Mouse (Mus musculus) erythroblast, embryonic 14.5 days (primary cell): ENCODE measurements around the gene Creb3. TPM values are rescaled to one million over a fixed set of nuclear protein-coding genes. Genes with fewer than 3 reads are reported as not detected.

Experiments used
- H3K27me3 ChIP-seq: 2 replicates; pipeline ENCODE4 v1.6.1; 2012; ENCODE audit warnings: inconsistent platforms; ENCODE audit not compliant: control insufficient read depth
- H3K36me3 ChIP-seq: 2 replicates; pipeline ENCODE4 v1.6.1; 2012; ENCODE audit warnings: mild to moderate bottlenecking, inconsistent platforms; ENCODE audit not compliant: control insufficient read depth
- H3K4me1 ChIP-seq: 2 replicates; pipeline ENCODE4 v1.6.1; 2012; ENCODE audit warnings: inconsistent platforms; ENCODE audit not compliant: control insufficient read depth
- H3K4me3 ChIP-seq: replicated peaks from 2 replicates; pipeline ENCODE3; 2012; ENCODE audit warnings: moderate library complexity, mild to moderate bottlenecking, inconsistent platforms
- H3K9me3 ChIP-seq: 2 replicates; pipeline ENCODE4 v1.6.1; 2012; ENCODE audit warnings: low read length, inconsistent platforms, mixed read lengths; ENCODE audit not compliant: control insufficient read depth
- GATA1 ChIP-seq: IDR thresholded peaks from 2 replicates; pipeline ENCODE4 v1.6.1; 2012; ENCODE audit warnings: low read length, inconsistent platforms, mixed read lengths
- TAL1 ChIP-seq: IDR thresholded peaks from 3 replicates; pipeline ENCODE4 v1.6.1; 2012; ENCODE audit warnings: low read length, inconsistent platforms, mixed read lengths
- polyA plus RNA-seq: library from polyadenylated mRNA; stranded (reverse); fragments of >175 nt; gene quantifications from 2 replicates; pipeline ENCODE4 v1.2.3, GENCODE M21; 2012

Creb3 gene
- polyA plus RNA-seq, 1 experiment = 0.10 TPM

DNA sequence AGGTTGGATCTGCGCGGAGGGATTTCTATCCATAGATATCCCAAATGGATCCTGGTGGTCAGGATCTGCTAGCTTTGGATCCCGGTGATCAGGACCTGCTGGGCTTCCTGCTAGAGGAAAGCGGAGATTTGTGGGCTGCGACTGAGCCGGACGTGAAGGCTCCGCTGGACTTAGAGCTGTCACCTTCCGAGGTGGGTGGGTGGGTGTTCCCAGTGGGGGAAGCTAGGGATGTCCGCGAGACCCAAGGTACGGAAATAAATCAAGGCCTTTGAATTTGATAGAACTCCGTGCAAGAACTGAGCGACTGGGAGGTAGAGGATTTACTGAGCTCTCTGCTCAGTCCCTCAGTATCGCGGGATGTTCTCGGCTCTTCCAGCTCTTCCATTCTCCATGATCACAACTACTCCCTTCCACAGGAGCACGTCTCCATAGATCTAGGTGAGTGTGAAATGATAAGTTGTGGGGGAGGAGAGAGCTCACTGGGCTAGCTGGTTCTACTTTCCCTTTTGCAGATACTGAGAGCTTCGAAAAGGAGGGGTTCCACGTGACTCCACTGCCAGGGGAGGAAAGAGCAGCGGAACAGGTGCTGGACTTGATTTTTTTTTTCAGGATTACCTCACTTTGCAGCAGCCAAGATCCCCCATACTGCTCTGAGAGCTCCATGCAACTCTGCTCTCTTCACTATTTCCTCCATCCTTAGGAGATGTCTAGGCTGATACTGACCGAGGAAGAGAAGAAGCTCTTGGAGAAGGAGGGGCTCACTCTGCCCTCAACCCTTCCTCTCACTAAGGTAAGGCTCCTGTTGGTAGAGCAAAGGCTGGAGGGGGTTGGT, 853 bp downstream of the Creb3 start:
- Histone ChIP-seq H3K9me3 (no peaks in the 10 kb centered on the region), H3K36me3 (peaks cover 66% of the 10 kb centered on the region), H3K4me3 (peak overlapping the region; percentile 82), H3K4me1 (peaks cover 53% of the 10 kb centered on the region), H3K27me3 (no peaks in the 10 kb centered on the region)
- no peak for TF ChIP-seq TAL1
- no peak for TF ChIP-seq GATA1

GRCm38 (mm10) chr4:43563601-43563875, 1.4 kb downstream of the Creb3 start:
- TF ChIP-seq GATA1 (no peak), TAL1 (no peak)
- H3K9me3 ChIP-seq = no peaks in the 10 kb centered on the region
- H3K4me3 ChIP-seq = peak overlapping the region; percentile 82
- H3K36me3 ChIP-seq = peaks cover 66% of the 10 kb centered on the region
- H3K27me3 ChIP-seq = no peaks in the 10 kb centered on the region
- H3K4me1 ChIP-seq = peaks cover 48% of the 10 kb centered on the region

- H3K4me1 ChIP-seq = peaks cover 41% of the 10 kb centered on the region
- H3K36me3 ChIP-seq = peaks cover 67% of the 10 kb centered on the region
- no peaks in the 10 kb centered on the region for H3K27me3 ChIP-seq
- no peaks in the 10 kb centered on the region for H3K9me3 ChIP-seq
- H3K4me3 ChIP-seq = no peak overlapping the region
- TF ChIP-seq TAL1 (no peak), GATA1 (no peak)
Observed at GRCm38 (mm10) chr4:43564231-43564630, 2.1 kb downstream of the Creb3 start.

DNA sequence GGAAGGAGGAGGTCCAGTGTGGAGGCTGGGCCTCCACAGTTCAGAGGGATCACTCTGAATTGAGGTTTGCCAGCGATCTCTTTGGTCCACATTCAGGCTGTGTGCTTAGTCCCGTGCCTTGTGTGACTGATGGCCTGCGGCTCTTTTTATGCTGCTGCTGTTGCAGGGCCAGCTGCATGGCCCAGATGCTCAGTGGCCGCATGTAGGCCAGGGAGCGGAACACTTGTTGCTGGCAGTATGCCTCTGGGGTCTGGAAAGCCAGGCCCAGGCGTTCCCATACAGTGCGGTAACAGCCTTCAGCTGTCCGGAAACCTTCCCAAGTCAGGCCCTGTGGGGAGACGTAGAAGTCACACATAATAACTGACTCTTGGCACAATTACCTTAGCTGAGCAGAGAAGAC, 5.0 kb downstream of the Creb3 start:
- no peak overlapping the region for H3K4me3 ChIP-seq
- peaks cover 24% of the 10 kb centered on the region for H3K4me1 ChIP-seq
- no peak for TF ChIP-seq GATA1
- TF ChIP-seq TAL1 = no peak
- no peaks in the 10 kb centered on the region for H3K9me3 ChIP-seq
- H3K36me3 ChIP-seq = peaks cover 80% of the 10 kb centered on the region
- no peaks in the 10 kb centered on the region for H3K27me3 ChIP-seq

- Histone ChIP-seq H3K9me3 (no peaks in the 10 kb centered on the region), H3K36me3 (peaks cover 98% of the 10 kb centered on the region), H3K4me1 (peaks cover 31% of the 10 kb centered on the region), H3K4me3 (no peak overlapping the region), H3K27me3 (no peaks in the 10 kb centered on the region)
- no peak for TF ChIP-seq GATA1
- no peak for TF ChIP-seq TAL1
Observed at GRCm38 (mm10) chr4:43571395-43572045, 9.4 kb downstream of the Creb3 start.

DNA sequence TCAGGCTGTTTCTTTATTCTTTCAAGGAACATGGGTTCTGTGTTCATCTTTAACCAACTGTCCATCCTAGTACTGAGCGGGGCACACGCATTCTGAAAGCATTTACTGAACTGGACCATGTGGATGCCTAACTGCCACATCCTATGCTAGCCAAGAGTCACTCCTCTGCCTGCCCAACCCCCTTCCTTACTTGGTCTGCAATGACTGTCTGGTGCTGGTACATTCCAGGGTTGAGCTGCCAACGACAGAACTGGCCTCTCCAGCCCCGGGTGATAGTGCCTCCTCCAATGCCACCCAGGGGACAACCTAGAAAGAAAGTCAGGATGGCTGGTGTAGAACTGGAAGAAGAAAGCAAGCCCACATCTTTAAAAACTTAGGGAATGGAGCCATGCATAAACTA, 11.4 kb downstream of the Creb3 start:
- no peak for TF ChIP-seq TAL1
- TF ChIP-seq GATA1 = no peak
- Histone ChIP-seq H3K4me3 (no peak overlapping the region), H3K9me3 (no peaks in the 10 kb centered on the region), H3K4me1 (peaks cover 48% of the 10 kb centered on the region), H3K36me3 (peaks cover 80% of the 10 kb centered on the region), H3K27me3 (no peaks in the 10 kb centered on the region)

DNA sequence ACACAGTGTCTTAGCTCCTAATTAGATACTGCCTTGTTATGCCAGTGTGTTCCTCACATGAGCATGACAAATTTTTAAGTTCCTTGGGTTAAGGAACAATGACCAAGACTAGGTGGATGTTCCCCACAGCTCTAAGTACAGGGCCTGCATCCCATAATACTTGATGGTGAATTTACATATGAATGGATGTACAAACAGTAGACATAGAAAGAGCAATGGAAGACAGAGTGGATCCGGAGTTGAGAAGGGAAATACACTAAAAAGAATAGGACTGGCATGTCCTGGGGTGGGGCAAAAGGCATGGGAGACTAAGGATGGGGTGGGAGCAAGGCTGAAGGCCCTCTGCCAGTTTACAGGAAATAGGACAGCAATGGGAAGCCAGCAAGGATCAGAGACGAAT, 13.2 kb downstream of the Creb3 start:
- Histone ChIP-seq H3K36me3 (peaks cover 67% of the 10 kb centered on the region), H3K4me1 (peaks cover 64% of the 10 kb centered on the region), H3K4me3 (peak overlapping the region; percentile 34), H3K27me3 (no peaks in the 10 kb centered on the region), H3K9me3 (no peaks in the 10 kb centered on the region)
- TF ChIP-seq GATA1 = no peak
- no peak for TF ChIP-seq TAL1

DNA sequence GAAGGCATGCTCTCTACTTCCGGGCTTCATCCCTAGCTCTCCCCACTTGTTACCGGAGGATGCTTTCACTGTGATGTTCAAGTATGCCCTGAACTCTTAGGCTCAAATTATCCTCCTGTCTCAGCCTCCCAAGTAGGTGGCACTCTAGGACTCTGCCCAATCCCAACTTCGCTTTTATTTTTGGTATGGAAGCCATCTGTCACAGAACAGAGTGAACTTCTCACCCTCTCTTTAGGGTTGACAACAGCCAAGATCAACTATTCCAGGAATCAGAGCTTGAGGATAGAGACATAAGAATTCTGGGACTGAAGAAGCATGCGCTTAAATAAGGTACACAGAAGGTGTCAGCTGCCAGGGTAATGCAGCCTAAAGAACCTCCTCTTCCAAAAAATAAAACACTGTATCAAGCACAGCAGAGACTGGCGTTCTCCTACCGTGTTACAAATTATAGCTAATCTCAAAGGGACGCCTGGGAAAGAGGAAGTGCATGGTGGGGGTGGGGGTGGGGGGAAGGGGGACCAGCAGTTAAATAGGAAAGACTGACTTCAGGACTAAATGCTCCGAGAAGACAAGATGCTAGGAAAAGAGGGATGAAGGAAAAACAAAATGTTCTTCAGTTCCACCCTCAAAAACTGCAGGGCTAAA, 15.2 kb downstream of the Creb3 start:
- Histone ChIP-seq H3K9me3 (no peaks in the 10 kb centered on the region), H3K36me3 (peaks cover 67% of the 10 kb centered on the region), H3K4me1 (peaks cover 78% of the 10 kb centered on the region), H3K4me3 (peak overlapping the region; percentile 98), H3K27me3 (no peaks in the 10 kb centered on the region)
- no peak for TF ChIP-seq GATA1
- TF ChIP-seq TAL1 = no peak

- peak within 1 kb of the TSS; percentile 98 for H3K4me3 ChIP-seq
- no peaks in the 10 kb centered on the region for H3K27me3 ChIP-seq
- TF ChIP-seq GATA1 = no peak
- TF ChIP-seq TAL1 = no peak
- no peaks in the 10 kb centered on the region for H3K9me3 ChIP-seq
- peaks cover 77% of the 10 kb centered on the region for H3K4me1 ChIP-seq
- H3K36me3 ChIP-seq = peaks cover 67% of the 10 kb centered on the region
Observed at GRCm38 (mm10) chr4:43578376-43579204, 16.5 kb downstream of the Creb3 start, which contains the start of the genes Rgp1 and Gba2. TSS of gene Rgp1 (plus strand) at chr4:43578715. TSS of gene Gba2 (minus strand) at chr4:43578873.
